Mouse (Mus musculus) thymus, adult 2 months (tissue): Measurements from ENCODE around the gene Atp7b. TPM values are rescaled to one million over a fixed set of nuclear protein-coding genes. Genes with fewer than 3 reads are reported as not detected.

Experiments used
- DNase-seq: peaks from one replicate; pipeline ENCODE4 v3.0.0; 2021
- H3K27ac ChIP-seq: fragments of 200-500 bp; 2 replicates; pipeline ENCODE4 v1.5.1; 2012; ENCODE audit warnings: low read length, control low read depth; ENCODE audit not compliant: control insufficient read depth, insufficient read depth
- H3K27me3 ChIP-seq: fragments of 200-500 bp; 2 replicates; pipeline ENCODE4 v1.6.1; 2012; ENCODE audit warnings: mild to moderate bottlenecking, low read length, moderate library complexity, mixed read lengths; ENCODE audit not compliant: control insufficient read depth, insufficient read depth
- H3K36me3 ChIP-seq: fragments of 200-500 bp; 2 replicates; pipeline ENCODE4 v1.6.1; 2012; ENCODE audit warnings: mild to moderate bottlenecking, low read length, moderate library complexity; ENCODE audit not compliant: control insufficient read depth, insufficient read depth
- H3K4me1 ChIP-seq: fragments of 200-500 bp; replicated peaks from 2 replicates; pipeline ENCODE4 v1.6.1; 2012; ENCODE audit warnings: low read length; ENCODE audit not compliant: control insufficient read depth, insufficient read depth
- H3K4me3 ChIP-seq: fragments of 200-500 bp; 2 replicates; pipeline ENCODE4 v1.5.1; 2012; ENCODE audit warnings: mild to moderate bottlenecking, low read length, control low read depth, moderate library complexity; ENCODE audit not compliant: control insufficient read depth, insufficient read depth
- CTCF ChIP-seq: fragments of 200-500 bp; IDR thresholded peaks from 2 replicates; pipeline ENCODE4 v1.5.1; 2012; ENCODE audit warnings: mild to moderate bottlenecking, control low read depth, low read length, moderate library complexity, borderline replicate concordance; ENCODE audit not compliant: control insufficient read depth, poor library complexity, insufficient read depth; ENCODE audit errors: extremely low read depth
- POLR2A ChIP-seq: fragments of 200-500 bp; IDR thresholded peaks from 2 replicates; pipeline ENCODE4 v1.6.1; 2012; ENCODE audit warnings: mild to moderate bottlenecking, low read length, control low read depth, moderate library complexity; ENCODE audit not compliant: control insufficient read depth, poor library complexity, insufficient read depth; ENCODE audit errors: extremely low read depth
- WGBS: fragments of 180-500 bp; shearing (Covaris S2); methylation state at CpG from one replicate; pipeline ENCODE4 v1.1.7; 2018; 5-methylcytosine and 5-hydroxymethylcytosine counted together
- polyA plus RNA-seq: library from polyadenylated mRNA; depleted of rRNA; stranded (reverse); fragments of >200 nt; gene quantifications from 2 replicates; pipeline ENCODE4 v1.2.3, GENCODE M21; 2012

Atp7b gene
- polyA plus RNA-seq, 1 experiment = 1.8 TPM

GRCm38 (mm10) chr8:22036137-22036536 lies 24.0 kb downstream of the Atp7b start:
- no peak for TF ChIP-seq CTCF
- no peak for TF ChIP-seq POLR2A
- H3K4me3 ChIP-seq = no peak overlapping the region
- H3K36me3 ChIP-seq = no peaks in the 10 kb centered on the region

GRCm38 (mm10) chr8:22030990-22031389 lies 29.1 kb downstream of the Atp7b start:
- Histone ChIP-seq H3K4me3 (no peak overlapping the region), H3K36me3 (no peaks in the 10 kb centered on the region), H3K27me3 (no peaks in the 10 kb centered on the region), H3K27ac (no peak overlapping the region), H3K4me1 (no peaks in the 10 kb centered on the region)
- TF ChIP-seq CTCF (no peak), POLR2A (no peak)
- no peak for DNase-seq
- WGBS = 87% methylated on average over 3 of the region's 3 CpGs

More at GRCm38 (mm10) chr8:22036137-22036536, 24.0 kb downstream of the Atp7b start:
- no peak for DNase-seq
- Histone ChIP-seq H3K4me1 (no peaks in the 10 kb centered on the region), H3K27me3 (no peaks in the 10 kb centered on the region; the same call in 1 of the 2 replicates), H3K27ac (no peak overlapping the region)
- WGBS = 95% methylated on average over 9 of the region's 9 CpGs

GRCm38 (mm10) chr8:22028973-22029372 lies 31.1 kb downstream of the Atp7b start:
- Histone ChIP-seq H3K27me3 (no peaks in the 10 kb centered on the region), H3K4me1 (no peaks in the 10 kb centered on the region), H3K4me3 (no peak overlapping the region), H3K36me3 (no peaks in the 10 kb centered on the region), H3K27ac (no peak overlapping the region)
- 78% methylated on average over 3 of the region's 3 CpGs for WGBS
- no peak for DNase-seq
- no peak for TF ChIP-seq CTCF
- no peak for TF ChIP-seq POLR2A

- Histone ChIP-seq H3K27ac (no peak overlapping the region), H3K36me3 (no peaks in the 10 kb centered on the region), H3K27me3 (no peaks in the 10 kb centered on the region), H3K4me3 (no peak overlapping the region), H3K4me1 (no peaks in the 10 kb centered on the region)
- no peak for DNase-seq
- WGBS = 78% methylated on average over 4 of the region's 4 CpGs
- TF ChIP-seq CTCF (no peak), POLR2A (no peak)
Observed at GRCm38 (mm10) chr8:22025241-22025640, 34.9 kb downstream of the Atp7b start.

GRCm38 (mm10) chr8:22022244-22022643 lies 37.9 kb downstream of the Atp7b start:
- TF ChIP-seq CTCF (no peak), POLR2A (no peak)
- WGBS = 51% methylated on average over 7 of the region's 7 CpGs

GRCm38 (mm10) chr8:22019498-22019897 lies 40.6 kb downstream of the Atp7b start:
- Histone ChIP-seq H3K36me3 (no peaks in the 10 kb centered on the region), H3K4me3 (no peak overlapping the region), H3K4me1 (no peaks in the 10 kb centered on the region), H3K27ac (no peak overlapping the region), H3K27me3 (no peaks in the 10 kb centered on the region)
- DNase-seq = no peak
- TF ChIP-seq POLR2A = no peak
- TF ChIP-seq CTCF = no peak
- 83% methylated on average over 5 of the region's 5 CpGs for WGBS

More at GRCm38 (mm10) chr8:22022244-22022643, 37.9 kb downstream of the Atp7b start:
- Histone ChIP-seq H3K4me3 (no peak overlapping the region), H3K27ac (no peak overlapping the region), H3K27me3 (no peaks in the 10 kb centered on the region), H3K36me3 (no peaks in the 10 kb centered on the region), H3K4me1 (no peaks in the 10 kb centered on the region)
- no peak for DNase-seq

GRCm38 (mm10) chr8:22017731-22018130 lies 42.4 kb downstream of the Atp7b start:
- H3K4me3 ChIP-seq = no peak overlapping the region
- H3K27me3 ChIP-seq = no peaks in the 10 kb centered on the region
- no peaks in the 10 kb centered on the region for H3K36me3 ChIP-seq
- 84% methylated on average over 7 of the region's 7 CpGs for WGBS
- no peaks in the 10 kb centered on the region for H3K4me1 ChIP-seq
- no peak for DNase-seq
- no peak for TF ChIP-seq POLR2A
- TF ChIP-seq CTCF = no peak
- H3K27ac ChIP-seq = no peak overlapping the region
